Mouse (Mus musculus) heart, adult 8-10 months (tissue): ENCODE measurements at regions not wholly inside any gene's neighbourhood (a gene's known extent, or its start where the extent isn't known, plus 50 kb on each side); places are given as distances from the start of the nearest gene placed in this dataset.
A peak's percentile ranks its signal among the peaks of the same experiment; 100 is the strongest.

Source experiments
- DNase-seq: peaks from one replicate; pipeline ENCODE4 v3.0.0; 2022; ENCODE audit warnings: low spot score

- DNase-seq: no peak
These were observed 157.5 kb upstream of the B3gat1 start for GRCm38 (mm10) chr9:26575990-26576389.

GRCm38 (mm10) chr9:26601979-26602378 is 131.5 kb upstream of the B3gat1 start:
- no peak for DNase-seq

- DNase-seq: no peak
These were observed 129.0 kb upstream of the B3gat1 start for GRCm38 (mm10) chr9:26604552-26604951.

GRCm38 (mm10) chr9:26611711-26612437 is 121.7 kb upstream of the B3gat1 start:
- no peak for DNase-seq

- DNase-seq: no peak
These were observed 110.6 kb upstream of the B3gat1 start for GRCm38 (mm10) chr9:26622840-26623448.

GRCm38 (mm10) chr9:26625171-26625937 is 108.2 kb upstream of the B3gat1 start:
- peak; percentile 46 for DNase-seq

- no peak for DNase-seq
These were observed 100.5 kb upstream of the B3gat1 start for GRCm38 (mm10) chr9:26632891-26633650.

- DNase-seq: no peak
These were observed 98.3 kb upstream of the B3gat1 start for GRCm38 (mm10) chr9:26635211-26635610.

GRCm38 (mm10) chr9:26638586-26638985 is 94.9 kb upstream of the B3gat1 start:
- DNase-seq: no peak

GRCm38 (mm10) chr9:26642302-26642701 is 91.2 kb upstream of the B3gat1 start:
- DNase-seq: no peak

- no peak for DNase-seq
These were observed 90.7 kb upstream of the B3gat1 start for GRCm38 (mm10) chr9:26642831-26643230.

- no peak for DNase-seq
These were observed 84.0 kb upstream of the B3gat1 start for GRCm38 (mm10) chr9:26649506-26649905.

- peak; percentile 3 for DNase-seq
These were observed 80.6 kb upstream of the B3gat1 start for GRCm38 (mm10) chr9:26652920-26653319.

- DNase-seq: no peak
These were observed 74.2 kb upstream of the B3gat1 start for GRCm38 (mm10) chr9:26659366-26659765.

GRCm38 (mm10) chr9:26663544-26663943 is 70.0 kb upstream of the B3gat1 start:
- no peak for DNase-seq

- no peak for DNase-seq
These were observed 65.7 kb upstream of the B3gat1 start for GRCm38 (mm10) chr9:26667835-26668234.

- DNase-seq: no peak
These were observed 59.3 kb upstream of the B3gat1 start for GRCm38 (mm10) chr9:26674059-26674757.

GRCm38 (mm10) chr9:26678288-26678687 is 55.2 kb upstream of the B3gat1 start:
- no peak for DNase-seq

- no peak for DNase-seq
These were observed 52.0 kb upstream of the B3gat1 start for GRCm38 (mm10) chr9:26681516-26681915.
